Mouse (Mus musculus): ENCODE measurements around the gene Tmem135.

The Tmem135 gene

GRCm38 (mm10) chr7:89173018-89173417 lies 231.0 kb downstream of the Tmem135 start:
- 42% methylated on average over 1 of the region's 1 CpGs for WGBS

- 82% methylated on average over 4 of the region's 4 CpGs for WGBS
Measured at GRCm38 (mm10) chr7:89171790-89172467, 232.1 kb downstream of the Tmem135 start.

- 13% methylated on average over 2 of the region's 2 CpGs for WGBS
Measured at GRCm38 (mm10) chr7:89168606-89169005, 235.4 kb downstream of the Tmem135 start.

GRCm38 (mm10) chr7:89165528-89165927 lies 238.5 kb downstream of the Tmem135 start:
- 76% methylated on average over 4 of the region's 4 CpGs for WGBS

- WGBS: 86% methylated on average over 6 of the region's 6 CpGs
Measured at GRCm38 (mm10) chr7:89161610-89162378, 242.2 kb downstream of the Tmem135 start.

GRCm38 (mm10) chr7:89157356-89157755 lies 246.7 kb downstream of the Tmem135 start:
- 89% methylated on average over 8 of the region's 8 CpGs for WGBS

- WGBS: 73% methylated on average over 4 of the region's 4 CpGs
Measured at GRCm38 (mm10) chr7:89156629-89157028, 247.4 kb downstream of the Tmem135 start.

GRCm38 (mm10) chr7:89155741-89156140 lies 248.3 kb downstream of the Tmem135 start:
- WGBS: 40% methylated on average over 7 of the region's 7 CpGs

- WGBS: 67% methylated on average over 6 of the region's 6 CpGs
Measured at GRCm38 (mm10) chr7:89155223-89155622, 248.8 kb downstream of the Tmem135 start.

DNA sequence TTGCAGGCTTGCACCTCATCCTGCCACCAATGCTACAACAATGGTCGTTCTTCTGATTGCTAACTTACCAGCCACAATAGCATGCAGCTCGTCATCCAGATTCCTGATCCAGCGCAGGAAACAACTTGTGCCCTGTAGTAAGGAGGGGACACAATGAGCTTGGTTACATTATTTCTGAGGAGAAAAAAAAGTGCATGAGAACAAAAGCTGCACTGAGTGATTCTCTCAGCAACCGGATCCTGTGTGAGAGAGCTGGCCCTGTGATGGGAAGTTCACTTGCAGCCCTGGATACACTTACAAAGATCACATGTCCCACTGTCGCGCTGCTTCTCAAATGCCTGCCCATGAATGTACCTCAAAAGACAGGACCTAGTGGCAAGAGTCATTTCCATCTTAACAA lies 252.7 kb downstream of the Tmem135 start:
- WGBS: 57% methylated on average over 6 of the region's 6 CpGs

- WGBS: 50% methylated on average over 5 of the region's 5 CpGs
Measured at GRCm38 (mm10) chr7:89140640-89141300, 263.3 kb downstream of the Tmem135 start.

DNA sequence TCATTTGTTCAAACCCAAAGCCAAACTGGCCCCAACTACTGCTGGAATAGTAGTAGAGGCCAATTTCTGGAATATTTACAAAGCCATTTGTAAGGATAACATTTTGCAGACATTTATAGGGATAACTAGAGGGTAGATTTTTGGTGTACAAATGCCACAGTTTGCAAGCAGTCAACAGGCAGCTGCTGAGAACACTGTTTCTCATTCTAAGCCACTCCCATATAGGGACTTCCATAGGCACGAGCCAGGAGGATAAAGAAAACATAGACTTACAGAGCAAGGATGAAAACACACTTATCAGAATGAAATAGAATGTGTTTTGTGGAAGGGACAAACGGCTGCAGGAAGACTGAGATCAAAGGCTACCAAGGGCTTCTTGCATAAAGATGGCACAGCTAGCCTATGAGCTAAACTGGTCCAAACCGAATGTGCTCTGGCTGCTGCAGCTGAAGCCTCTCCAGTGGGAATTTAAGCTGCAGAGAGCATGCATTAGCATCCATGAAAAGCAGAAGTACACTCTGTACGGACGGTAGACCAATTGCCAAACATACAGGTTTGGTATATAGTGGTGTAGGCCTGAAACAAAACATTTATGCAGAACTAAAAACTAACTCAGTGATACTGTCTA lies 269.0 kb downstream of the Tmem135 start:
- 58% methylated on average over 5 of the region's 5 CpGs for WGBS

DNA sequence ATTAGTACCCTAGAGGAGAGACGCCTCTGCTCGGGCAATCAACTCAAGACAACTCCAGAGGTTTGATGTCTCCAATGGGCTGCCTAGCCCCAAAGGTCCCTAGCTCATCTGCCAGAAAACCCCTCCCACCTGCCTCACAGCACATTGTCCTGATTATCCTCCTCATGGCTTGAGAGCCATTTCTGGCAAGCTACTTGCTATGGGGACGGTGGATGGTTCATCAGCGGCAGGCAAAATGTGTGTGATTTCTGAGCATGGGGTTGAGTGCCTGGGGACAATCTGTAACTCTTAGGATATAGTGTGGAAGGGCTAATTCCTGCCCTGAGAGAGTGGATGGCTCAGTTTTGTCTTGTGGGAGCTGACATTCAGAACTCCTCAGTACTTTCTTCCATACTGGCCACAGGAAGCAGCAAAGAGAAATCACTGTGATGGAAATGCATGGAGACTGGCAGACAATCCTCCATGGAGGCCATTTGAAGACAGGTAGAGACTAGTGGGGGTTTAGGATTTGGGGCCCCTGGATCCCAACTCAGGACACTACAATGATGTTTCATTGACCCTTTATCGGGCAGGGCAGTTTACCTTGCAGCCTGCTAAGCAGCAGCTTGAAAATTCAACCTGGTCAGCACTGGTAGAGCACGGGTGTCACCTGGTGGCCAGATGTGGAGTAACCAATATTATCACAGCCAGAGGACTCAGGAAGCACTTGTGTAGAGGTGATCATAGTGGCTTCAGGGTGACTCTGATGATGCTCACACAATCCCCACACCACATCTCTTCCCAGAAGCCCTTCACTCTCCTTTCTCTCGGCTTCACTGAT lies 277.7 kb downstream of the Tmem135 start:
- WGBS: 61% methylated on average over 7 of the region's 7 CpGs

DNA sequence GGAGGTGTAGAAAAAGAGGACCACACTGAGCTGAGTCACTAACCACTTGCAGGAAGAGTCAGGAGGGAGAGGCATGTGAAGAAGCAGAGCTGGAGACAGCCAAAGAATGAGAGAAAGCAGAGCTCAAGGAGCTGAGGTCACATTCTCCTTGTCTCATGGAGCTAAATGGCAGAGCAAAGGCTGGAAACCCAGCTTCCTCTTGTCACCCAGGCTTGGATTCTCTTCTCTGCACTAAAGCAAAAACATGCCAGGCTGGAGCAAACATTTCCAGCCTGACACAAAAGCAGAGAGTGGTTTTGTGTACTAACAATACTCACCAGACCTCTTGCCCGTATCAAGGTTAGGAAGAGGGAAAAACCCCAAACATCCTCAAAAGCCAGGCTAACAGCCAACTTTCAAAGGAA lies 287.8 kb downstream of the Tmem135 start:
- 69% methylated on average over 1 of the region's 1 CpGs for WGBS

DNA sequence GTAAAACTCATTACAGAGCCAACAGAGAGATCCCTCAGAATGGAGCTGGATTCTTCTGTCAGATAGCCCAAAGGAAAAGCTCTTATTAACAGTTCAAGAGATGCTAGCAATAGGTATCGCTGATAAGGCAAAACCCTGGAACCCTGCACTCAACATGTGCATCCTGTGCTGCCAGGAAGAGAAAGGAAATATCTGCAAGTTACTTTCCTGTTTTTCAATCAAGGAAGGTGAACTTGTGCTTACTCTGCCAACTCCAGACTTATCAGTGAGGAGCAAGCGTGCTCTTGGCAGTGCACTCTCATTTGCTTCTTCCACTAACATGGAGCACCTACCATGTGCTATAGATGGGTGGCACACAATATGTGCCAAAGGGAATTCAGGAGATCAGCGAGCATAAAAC lies 288.4 kb downstream of the Tmem135 start:
- WGBS: 68% methylated on average over 3 of the region's 3 CpGs

DNA sequence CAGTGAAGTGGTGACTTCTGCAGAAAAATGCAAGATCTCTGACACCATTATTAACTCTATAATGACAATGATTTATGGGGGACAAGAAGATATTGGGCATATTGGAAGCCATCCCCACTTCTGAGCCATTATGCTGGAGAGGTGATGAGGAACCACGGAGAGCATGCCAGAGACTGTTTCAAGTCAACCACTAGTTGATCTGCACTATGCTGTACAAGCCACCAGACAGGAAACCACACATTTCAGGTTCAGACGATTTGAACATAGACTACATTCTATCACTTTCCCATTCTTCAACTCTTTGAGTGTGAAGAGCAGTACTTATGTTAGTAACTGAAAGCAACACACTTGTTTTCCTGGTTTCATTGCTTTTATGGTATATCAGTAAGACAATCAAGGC lies 297.6 kb downstream of the Tmem135 start:
- WGBS: 88% methylated on average over 2 of the region's 2 CpGs

DNA sequence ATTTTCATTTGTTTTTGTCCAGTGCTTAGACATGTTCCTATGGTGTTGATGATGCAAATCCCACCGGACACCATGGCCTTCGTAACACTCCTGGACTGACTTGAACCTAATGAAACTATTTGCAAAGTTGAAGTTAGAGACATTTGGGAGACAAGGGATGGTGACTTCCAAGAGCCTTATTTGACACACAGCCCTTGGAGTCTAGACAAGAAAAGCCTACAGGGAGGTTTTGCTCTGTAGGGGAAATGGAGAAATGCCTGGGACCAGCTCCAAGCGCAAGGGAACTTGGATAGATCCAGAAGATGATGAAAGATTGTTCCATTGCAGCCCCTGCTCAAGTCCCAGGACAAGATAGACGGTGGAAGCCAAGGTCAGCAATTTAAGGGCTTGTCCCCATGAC lies 304.3 kb downstream of the Tmem135 start:
- 95% methylated on average over 4 of the region's 4 CpGs for WGBS

All from cerebral cortex, adult 2 months (tissue).